Mouse (Mus musculus) heart, embryonic 12.5 days (tissue): ENCODE measurements around the gene Hmg20b. TPM values are rescaled to one million over a fixed set of nuclear protein-coding genes. Genes with fewer than 3 reads are reported as not detected.

Experiments used
- ATAC-seq: fragments of 200-750 bp; cut with Nextera tagmentation; 2 replicates; pipeline ENCODE4 v1.8.0; 2017; ENCODE audit warnings: moderate TSS enrichment, moderate library complexity; ENCODE audit not compliant: insufficient number of reproducible peaks, low FRiP score
- H3K27ac ChIP-seq: fragments of 300-500 bp; sonication (generic); 2 replicates; pipeline ENCODE4 v1.5.1; 2016; ENCODE audit warnings: mild to moderate bottlenecking, moderate library complexity; ENCODE audit not compliant: poor library complexity, severe bottlenecking
- H3K27me3 ChIP-seq: fragments of 300-500 bp; sonication (generic); replicated peaks from 2 replicates; pipeline ENCODE4 v1.6.1; 2016; ENCODE audit warnings: mild to moderate bottlenecking, moderate library complexity
- H3K36me3 ChIP-seq: fragments of 300-500 bp; sonication (generic); 2 replicates; pipeline ENCODE4 v1.6.1; 2016; ENCODE audit warnings: mild to moderate bottlenecking, moderate library complexity
- H3K4me1 ChIP-seq: fragments of 300-500 bp; sonication (generic); replicated peaks from 2 replicates; pipeline ENCODE4 v1.6.1; 2016; ENCODE audit warnings: mild to moderate bottlenecking
- H3K4me2 ChIP-seq: fragments of 300-500 bp; sonication (generic); 2 replicates; pipeline ENCODE4 v1.6.1; 2016; ENCODE audit warnings: mild to moderate bottlenecking, moderate library complexity
- H3K4me3 ChIP-seq: fragments of 300-500 bp; sonication (generic); 2 replicates; pipeline ENCODE4 v1.5.1; 2016; ENCODE audit warnings: mild to moderate bottlenecking
- H3K9ac ChIP-seq: fragments of 300-500 bp; sonication (generic); 2 replicates; pipeline ENCODE4 v1.6.1; 2016; ENCODE audit warnings: mild to moderate bottlenecking, moderate library complexity
- H3K9me3 ChIP-seq: fragments of 300-500 bp; sonication (generic); replicated peaks from 2 replicates; pipeline ENCODE4 v1.6.1; 2016; ENCODE audit warnings: mild to moderate bottlenecking, moderate library complexity
- whole genome bisulfite sequencing: fragments of 180-500 bp; shearing (Covaris S2); methylation state at CpG from one replicate; pipeline ENCODE4 v1.1.7; 2016; 5-methylcytosine and 5-hydroxymethylcytosine counted together
- polyA plus RNA-seq: library from polyadenylated mRNA; unstranded; fragments of >200 nt; fragmentation: Nextera tagmentation; extraction: Ambion mirVana; gene quantifications from 2 replicates; pipeline ENCODE4 v1.2.1, GENCODE M21; 2016

Hmg20b gene
- polyA plus RNA-seq, 1 experiment from 2014 or later: 109 TPM

- H3K9ac ChIP-seq: no peak overlapping the region
Observed at GRCm38 (mm10) chr10:81323791-81324530, 26.3 kb downstream of the Hmg20b start.

GRCm38 (mm10) chr10:81323141-81323775 lies 27.0 kb downstream of the Hmg20b start:
- Histone ChIP-seq H3K27me3 (no peaks in the 10 kb centered on the region), H3K4me3 (no peak overlapping the region), H3K36me3 (peaks cover 57% of the 10 kb centered on the region), H3K9me3 (no peaks in the 10 kb centered on the region), H3K27ac (no peak overlapping the region), H3K4me1 (peaks cover 47% of the 10 kb centered on the region), H3K9ac (no peak overlapping the region), H3K4me2 (no peak overlapping the region)
- no peak for ATAC-seq
- 92% methylated on average over 23 of the region's 23 CpGs for WGBS

More at GRCm38 (mm10) chr10:81323791-81324530, 26.3 kb downstream of the Hmg20b start:
- no peak overlapping the region for H3K4me3 ChIP-seq
- no peaks in the 10 kb centered on the region for H3K9me3 ChIP-seq
- ATAC-seq: no peak
- peaks cover 47% of the 10 kb centered on the region for H3K4me1 ChIP-seq
- no peak overlapping the region for H3K4me2 ChIP-seq
- no peaks in the 10 kb centered on the region for H3K27me3 ChIP-seq
- WGBS: 94% methylated on average over 18 of the region's 18 CpGs
- peaks cover 52% of the 10 kb centered on the region for H3K36me3 ChIP-seq
- H3K27ac ChIP-seq: no peak overlapping the region

DNA sequence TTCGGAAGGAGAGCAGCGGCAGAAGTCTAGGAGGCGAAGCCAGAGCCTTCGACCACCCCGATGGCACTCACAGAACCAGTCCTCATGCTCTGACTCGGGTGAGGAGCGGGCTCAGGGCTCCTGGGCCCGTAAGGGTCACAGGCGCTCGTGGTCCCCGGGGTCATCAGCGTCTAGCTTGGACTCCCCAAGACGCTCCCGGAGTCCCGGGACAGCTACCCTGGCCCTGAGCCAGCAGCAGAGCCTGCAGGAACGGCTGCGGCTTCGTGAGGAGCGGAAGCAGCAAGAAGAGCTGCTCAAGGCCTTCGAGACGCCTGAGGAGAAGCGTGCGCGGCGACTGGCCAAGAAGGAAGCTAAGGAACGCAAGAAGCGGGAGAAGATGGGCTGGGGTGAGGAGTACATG lies 27.8 kb downstream of the Hmg20b start:
- peaks cover 63% of the 10 kb centered on the region for H3K36me3 ChIP-seq
- peak overlapping the region; percentile 88 for H3K4me2 ChIP-seq
- peak overlapping the region; percentile 96; the same call in 1 of the 2 replicates for H3K4me3 ChIP-seq
- H3K4me1 ChIP-seq: peaks cover 43% of the 10 kb centered on the region
- H3K27ac ChIP-seq: no peak overlapping the region
- 94% methylated on average over 27 of the region's 27 CpGs for WGBS
- no peaks in the 10 kb centered on the region for H3K9me3 ChIP-seq
- no peak for ATAC-seq
- no peak overlapping the region; the same call in 1 of the 2 replicates for H3K9ac ChIP-seq
- no peaks in the 10 kb centered on the region for H3K27me3 ChIP-seq

DNA sequence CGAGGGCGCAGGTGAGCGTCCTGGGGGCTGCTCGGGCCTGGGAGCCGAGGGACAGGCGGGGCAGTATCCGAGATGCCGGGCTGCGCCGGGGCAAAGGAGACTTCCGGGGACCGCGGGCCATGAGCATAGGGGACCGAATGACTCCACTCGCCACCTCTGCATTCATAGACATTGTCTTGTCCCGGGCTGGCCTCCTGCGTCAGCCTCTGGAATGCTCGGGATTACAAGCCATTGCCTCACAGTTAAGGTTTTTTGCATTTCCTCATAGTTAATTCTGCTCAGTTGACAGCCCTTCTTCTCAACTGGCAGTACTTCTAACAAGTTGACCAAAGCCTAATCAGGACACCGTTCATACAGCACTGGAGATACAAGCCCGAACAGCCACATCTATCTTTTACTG lies 28.8 kb downstream of the Hmg20b start:
- WGBS: 2% methylated on average over 20 of the region's 20 CpGs
- Histone ChIP-seq H3K4me2 (peak overlapping the region; percentile 88), H3K36me3 (peaks cover 54% of the 10 kb centered on the region), H3K9me3 (no peaks in the 10 kb centered on the region), H3K9ac (peak overlapping the region; percentile 93), H3K27me3 (no peaks in the 10 kb centered on the region), H3K4me3 (peak overlapping the region; percentile 96), H3K27ac (peak overlapping the region; percentile 85), H3K4me1 (peaks cover 44% of the 10 kb centered on the region)
- ATAC-seq: no peak

DNA sequence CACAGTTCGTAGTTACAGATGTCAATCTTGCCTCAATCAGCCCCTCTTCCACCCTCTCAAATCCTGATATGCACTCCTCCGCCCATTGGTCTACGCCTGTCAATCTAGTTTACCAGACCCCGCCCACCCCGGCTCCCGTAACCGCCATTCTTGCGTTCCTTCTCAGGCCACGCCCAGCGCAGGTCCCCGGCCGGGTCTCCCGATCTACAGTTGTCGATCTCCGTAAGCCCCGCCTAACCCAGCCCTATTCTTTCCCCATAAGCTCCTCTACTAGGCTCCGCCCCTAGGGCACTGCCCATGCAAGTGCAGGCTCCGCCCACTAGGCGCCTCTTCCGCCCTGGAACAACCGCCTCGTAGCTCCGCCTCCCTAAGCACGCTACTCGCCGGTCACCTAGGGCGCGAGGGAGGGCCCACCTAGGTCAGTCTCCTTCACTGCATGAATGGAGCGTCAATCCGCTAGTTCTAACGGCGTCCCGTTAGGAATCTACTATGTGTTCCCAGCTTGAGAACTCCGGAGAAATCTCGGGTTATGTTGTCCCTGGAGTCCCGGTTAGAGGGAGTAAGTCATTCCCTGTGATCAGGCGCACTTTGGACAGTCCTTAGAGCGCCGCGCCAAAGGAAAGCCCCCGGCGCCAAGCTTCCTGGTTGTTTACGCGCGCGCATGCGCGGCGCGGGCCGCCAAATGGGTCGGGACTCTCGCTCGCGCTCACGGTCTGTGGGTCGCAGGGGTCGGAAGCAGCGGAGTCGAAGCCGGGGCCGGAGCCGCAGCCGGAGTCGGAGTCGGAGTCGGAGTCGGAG lies 29.5 kb downstream of the Hmg20b start, which contains the start of gene Cactin:
Gene Cactin (plus strand): TSS at position 554 of the 798 bp plus-strand sequence.
- peak within 1 kb of the TSS; percentile 96 for H3K4me3 ChIP-seq
- H3K4me2 ChIP-seq: peak within 1 kb of the TSS; percentile 88
- under 1% methylated on average over 68 of the region's 68 CpGs for WGBS
- H3K4me1 ChIP-seq: peaks cover 48% of the 10 kb centered on the region
- H3K36me3 ChIP-seq: peaks cover 52% of the 10 kb centered on the region
- no peaks in the 10 kb centered on the region for H3K27me3 ChIP-seq
- peak within 1 kb of the TSS; percentile 93 for H3K9ac ChIP-seq
- peak; percentile 94 for ATAC-seq
- H3K9me3 ChIP-seq: no peaks in the 10 kb centered on the region
- H3K27ac ChIP-seq: peak within 1 kb of the TSS; percentile 85

- peak overlapping the region; percentile 88 for H3K4me2 ChIP-seq
- no peak; the same call in 1 of the 2 replicates for ATAC-seq
- H3K9ac ChIP-seq: peak overlapping the region; percentile 71
- peaks cover 50% of the 10 kb centered on the region for H3K4me1 ChIP-seq
- H3K27me3 ChIP-seq: no peaks in the 10 kb centered on the region
- H3K9me3 ChIP-seq: no peaks in the 10 kb centered on the region
- peaks cover 52% of the 10 kb centered on the region for H3K36me3 ChIP-seq
- H3K27ac ChIP-seq: peak overlapping the region; percentile 84
- 2% methylated on average over 38 of the region's 38 CpGs for WGBS
- H3K4me3 ChIP-seq: peak overlapping the region; percentile 96
Observed at GRCm38 (mm10) chr10:81319741-81320549, 30.3 kb downstream of the Hmg20b start.

- peak overlapping the region; percentile 88 for H3K4me2 ChIP-seq
- peaks cover 50% of the 10 kb centered on the region for H3K4me1 ChIP-seq
- 33% methylated on average over 8 of the region's 8 CpGs for WGBS
- peak overlapping the region; percentile 84; the same call in 1 of the 2 replicates for H3K27ac ChIP-seq
- no peak for ATAC-seq
- no peaks in the 10 kb centered on the region for H3K27me3 ChIP-seq
- H3K9ac ChIP-seq: peak overlapping the region; percentile 71
- peak overlapping the region; percentile 96 for H3K4me3 ChIP-seq
- no peaks in the 10 kb centered on the region for H3K9me3 ChIP-seq
- peaks cover 52% of the 10 kb centered on the region for H3K36me3 ChIP-seq
Observed at GRCm38 (mm10) chr10:81319330-81319699, 31.0 kb downstream of the Hmg20b start.

- Histone ChIP-seq H3K4me1 (peaks cover 50% of the 10 kb centered on the region), H3K4me2 (peak overlapping the region; percentile 88), H3K4me3 (peak overlapping the region; percentile 96; the same call in 1 of the 2 replicates), H3K9ac (peak overlapping the region; percentile 71; the same call in 1 of the 2 replicates), H3K9me3 (no peaks in the 10 kb centered on the region), H3K27me3 (no peaks in the 10 kb centered on the region), H3K36me3 (peaks cover 52% of the 10 kb centered on the region), H3K27ac (no peak overlapping the region)
- no peak for ATAC-seq
- WGBS: 88% methylated on average over 13 of the region's 13 CpGs
Observed at GRCm38 (mm10) chr10:81318589-81319329, 31.5 kb downstream of the Hmg20b start.

- WGBS: 9% methylated on average over 20 of the region's 20 CpGs
- Histone ChIP-seq H3K9ac (peak overlapping the region; percentile 73), H3K4me2 (peak overlapping the region; percentile 68), H3K4me1 (peaks cover 46% of the 10 kb centered on the region), H3K27ac (no peak overlapping the region), H3K27me3 (no peaks in the 10 kb centered on the region), H3K36me3 (peaks cover 52% of the 10 kb centered on the region), H3K4me3 (peak overlapping the region; percentile 33), H3K9me3 (no peaks in the 10 kb centered on the region)
- no peak for ATAC-seq
Observed at GRCm38 (mm10) chr10:81317273-81317672, 33.0 kb downstream of the Hmg20b start.
